Mouse (Mus musculus): ENCODE data around the gene Nr4a1. TPM values are rescaled to one million over a fixed set of nuclear protein-coding genes. Genes with fewer than 3 reads are reported as not detected.

Nr4a1 gene
- polyA plus RNA-seq, 1 experiment from 2014 or later: 12.4 TPM

DNA sequence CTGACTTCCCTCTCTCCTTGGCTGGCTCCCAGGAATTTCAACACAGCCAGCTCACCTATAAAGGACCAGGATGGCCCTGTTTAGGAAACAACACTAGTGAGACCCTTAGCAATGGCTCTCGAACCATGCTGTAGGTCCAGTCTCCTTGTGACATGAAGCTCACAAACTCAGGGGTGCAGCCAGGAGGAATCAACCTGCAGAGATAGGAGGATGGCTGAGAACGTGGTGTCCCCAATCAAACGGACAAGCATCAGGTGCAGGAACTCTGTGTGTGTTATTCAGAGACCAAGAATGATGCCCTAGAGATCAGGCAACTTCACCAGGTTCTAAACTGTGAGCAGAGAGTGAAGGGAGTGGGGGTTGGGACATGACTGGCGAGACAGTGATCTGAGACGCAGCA is 68.0 kb downstream of the Nr4a1 start:
- no peak overlapping the region for H3K4me2 ChIP-seq (ENCODE audit: low read depth, low read length)
- DNase-seq (ENCODE audit: low spot score) (no peak), ATAC-seq (ENCODE audit: low read depth) (no peak)

DNA sequence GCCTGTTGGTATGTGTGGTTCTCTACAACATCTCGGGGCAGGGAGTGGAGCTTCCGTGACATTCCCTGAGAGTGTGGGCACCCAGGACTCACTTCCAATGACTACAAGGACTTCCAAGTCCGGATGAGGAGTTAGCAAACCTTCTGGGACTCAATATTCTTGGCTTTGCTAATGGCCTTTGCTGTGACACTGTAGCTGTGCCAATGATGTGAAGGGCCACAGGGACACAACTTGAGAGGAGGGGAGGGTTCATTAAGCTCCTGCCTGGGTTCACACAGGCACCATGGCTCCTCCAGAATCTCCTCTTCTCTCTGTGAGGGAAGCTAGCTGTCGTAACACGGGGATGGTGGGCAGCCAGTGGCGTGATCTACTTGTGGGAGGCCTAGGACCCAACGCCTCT is 68.6 kb downstream of the Nr4a1 start:
- Histone ChIP-seq H3K4me2 (ENCODE audit: low read depth, low read length) (no peak overlapping the region), H3K9me3 (ENCODE audit: control insufficient read depth, low read length) (no peaks in the 10 kb centered on the region), H3K36me3 (ENCODE audit: control insufficient read depth, insufficient read depth, low read length) (no peaks in the 10 kb centered on the region), H3K27me3 (replicated peaks; ENCODE audit: control insufficient read depth, insufficient read depth, low read length) (no peaks in the 10 kb centered on the region), H3K9ac (ENCODE audit: low read depth, low read length) (no peak overlapping the region), H3K4me1 (ENCODE audit: control insufficient read depth, insufficient read depth, low read length) (no peaks in the 10 kb centered on the region), H3K27ac (replicated peaks; ENCODE audit: low read depth, low read length) (no peak overlapping the region), H3K4me3 (ENCODE audit: low read depth, low read length) (no peak overlapping the region)
- DNase-seq (ENCODE audit: low spot score): no peak
- 87% methylated on average over 7 of the region's 7 CpGs for WGBS
- ATAC-seq (ENCODE audit: low read depth): no peak

More for the DNA sequence above, 68.0 kb downstream of the Nr4a1 start:
- H3K36me3 ChIP-seq (ENCODE audit: control insufficient read depth, insufficient read depth, low read length): no peaks in the 10 kb centered on the region
- H3K27me3 ChIP-seq (replicated peaks; ENCODE audit: control insufficient read depth, insufficient read depth, low read length): no peaks in the 10 kb centered on the region
- H3K4me1 ChIP-seq (ENCODE audit: control insufficient read depth, insufficient read depth, low read length): no peaks in the 10 kb centered on the region
- 84% methylated on average over 5 of the region's 5 CpGs for WGBS
- H3K9me3 ChIP-seq (ENCODE audit: control insufficient read depth, low read length): no peaks in the 10 kb centered on the region
- no peak overlapping the region for H3K9ac ChIP-seq (ENCODE audit: low read depth, low read length)
- H3K4me3 ChIP-seq (ENCODE audit: low read depth, low read length): no peak overlapping the region
- no peak overlapping the region for H3K27ac ChIP-seq (replicated peaks; ENCODE audit: low read depth, low read length)

DNA sequence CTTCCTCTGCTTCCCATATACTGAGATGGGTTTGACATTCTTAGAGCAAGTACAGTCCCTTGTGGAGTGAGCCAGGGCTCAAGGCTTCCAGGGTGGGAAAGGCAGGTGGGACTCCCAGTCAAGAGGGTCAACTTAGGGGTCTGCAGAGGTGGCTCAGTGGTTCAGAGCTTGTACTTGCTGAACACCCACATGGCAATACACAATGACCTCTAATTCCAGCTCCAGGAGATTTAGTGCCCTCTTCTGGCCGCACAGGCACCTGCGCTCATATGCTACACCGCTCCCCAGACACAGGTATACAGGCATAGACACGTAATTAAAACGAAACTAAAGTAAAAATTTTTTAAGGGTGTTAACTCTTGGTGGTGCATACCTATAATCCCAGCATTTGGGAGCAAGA is 69.4 kb downstream of the Nr4a1 start:
- Histone ChIP-seq H3K4me3 (ENCODE audit: low read depth, low read length) (no peak overlapping the region), H3K4me1 (ENCODE audit: control insufficient read depth, insufficient read depth, low read length) (no peaks in the 10 kb centered on the region), H3K9ac (ENCODE audit: low read depth, low read length) (no peak overlapping the region), H3K4me2 (ENCODE audit: low read depth, low read length) (no peak overlapping the region), H3K9me3 (ENCODE audit: control insufficient read depth, low read length) (no peaks in the 10 kb centered on the region), H3K27ac (replicated peaks; ENCODE audit: low read depth, low read length) (no peak overlapping the region), H3K36me3 (ENCODE audit: control insufficient read depth, insufficient read depth, low read length) (no peaks in the 10 kb centered on the region), H3K27me3 (replicated peaks; ENCODE audit: control insufficient read depth, insufficient read depth, low read length) (no peaks in the 10 kb centered on the region)
- no peak for ATAC-seq (ENCODE audit: low read depth)
- 93% methylated on average over 5 of the region's 5 CpGs for WGBS
- DNase-seq (ENCODE audit: low spot score): no peak

Other genes with a start within 250 kb of the Nr4a1 start
- not detected in 2 replicates for gene Gm47841, start 206.9 kb upstream of the Nr4a1 start, polyA plus RNA-seq (2014; fragmentation: Nextera tagmentation; extraction: Ambion mirVana)
- 0.26 and 0.30 TPM in 2 replicates for gene Fignl2, start 175.7 kb upstream of the Nr4a1 start, polyA plus RNA-seq (2014; fragmentation: Nextera tagmentation; extraction: Ambion mirVana)
- not detected in 2 replicates for gene Ankrd33, start 138.5 kb upstream of the Nr4a1 start, polyA plus RNA-seq (2014; fragmentation: Nextera tagmentation; extraction: Ambion mirVana)
- gene Acvrl1, start 125.7 kb upstream of the Nr4a1 start, polyA plus RNA-seq (2014; fragmentation: Nextera tagmentation; extraction: Ambion mirVana): 11.5 and 13.5 TPM in 2 replicates
- gene Acvr1b, start 80.2 kb upstream of the Nr4a1 start, polyA plus RNA-seq (2014; fragmentation: Nextera tagmentation; extraction: Ambion mirVana): 10.2 and 10.7 TPM in 2 replicates
- gene Grasp, start 30.1 kb upstream of the Nr4a1 start, polyA plus RNA-seq (2014; fragmentation: Nextera tagmentation; extraction: Ambion mirVana): 6.1 and 7.9 TPM in 2 replicates
- 49.9 and 62.0 TPM in 2 replicates for gene Atg101, start 30.0 kb downstream of the Nr4a1 start, polyA plus RNA-seq (2014; fragmentation: Nextera tagmentation; extraction: Ambion mirVana)
- gene 6030408B16Rik, start 38.9 kb downstream of the Nr4a1 start, polyA plus RNA-seq (2014; fragmentation: Nextera tagmentation; extraction: Ambion mirVana): 0.79 and 0.84 TPM in 2 replicates
- 5.5 and 9.5 TPM in 2 replicates for gene Krt80, start 115.9 kb downstream of the Nr4a1 start, polyA plus RNA-seq (2014; fragmentation: Nextera tagmentation; extraction: Ambion mirVana)
- 25.1 and 33.0 TPM in 2 replicates for gene Krt7, start 156.8 kb downstream of the Nr4a1 start, polyA plus RNA-seq (2014; fragmentation: Nextera tagmentation; extraction: Ambion mirVana)
- gene Krt87, start 184.5 kb downstream of the Nr4a1 start, polyA plus RNA-seq (2014; fragmentation: Nextera tagmentation; extraction: Ambion mirVana): 0.43 and 0.86 TPM in 2 replicates
- gene Krt88, start 193.5 kb downstream of the Nr4a1 start, polyA plus RNA-seq (2014; fragmentation: Nextera tagmentation; extraction: Ambion mirVana): not detected in 2 replicates
- gene Krt81, start 209.5 kb downstream of the Nr4a1 start, polyA plus RNA-seq (2014; fragmentation: Nextera tagmentation; extraction: Ambion mirVana): not detected in 2 replicates
- 0.10 and 0.22 TPM in 2 replicates for gene Krt86, start 219.2 kb downstream of the Nr4a1 start, polyA plus RNA-seq (2014; fragmentation: Nextera tagmentation; extraction: Ambion mirVana)
- 0.26 TPM in 1 of 2 replicates, not detected in the other for gene Krt83, start 237.2 kb downstream of the Nr4a1 start, polyA plus RNA-seq (2014; fragmentation: Nextera tagmentation; extraction: Ambion mirVana)

Measured in embryonic facial prominence, embryonic 14.5 days (tissue).